Mouse (Mus musculus) heart, postnatal 0 days (tissue): Measurements from ENCODE around the gene Pcsk6. TPM values are rescaled to one million over a fixed set of nuclear protein-coding genes. Genes with fewer than 3 reads are reported as not detected.

Experiments used
- ATAC-seq: fragments of 200-750 bp; cut with Nextera tagmentation; 2 replicates; pipeline ENCODE4 v1.8.0; 2017; ENCODE audit warnings: low read depth, moderate number of reproducible peaks, moderate library complexity; ENCODE audit not compliant: insufficient read depth
- DNase-seq: peaks from one replicate; pipeline ENCODE4 v3.0.0-alpha.2; 2016; ENCODE audit warnings: low spot score
- H3K27ac ChIP-seq: fragments of 300-500 bp; sonication (generic); 2 replicates; pipeline ENCODE4 v1.5.1; 2014; ENCODE audit warnings: low read depth, mild to moderate bottlenecking
- H3K27me3 ChIP-seq: fragments of 300-500 bp; sonication (generic); 2 replicates; pipeline ENCODE4 v1.6.1; 2014; ENCODE audit warnings: low read length, mixed read lengths; ENCODE audit not compliant: control insufficient read depth, insufficient read depth
- H3K36me3 ChIP-seq: fragments of 300-500 bp; sonication (generic); replicated peaks from 2 replicates; pipeline ENCODE4 v1.6.1; 2014; ENCODE audit warnings: low read length, mixed read lengths; ENCODE audit not compliant: control insufficient read depth, insufficient read depth
- H3K4me1 ChIP-seq: fragments of 300-500 bp; sonication (generic); 2 replicates; pipeline ENCODE4 v1.6.1; 2014; ENCODE audit warnings: antibody characterized with exemption; ENCODE audit not compliant: control insufficient read depth, insufficient read depth
- H3K4me2 ChIP-seq: fragments of 300-500 bp; sonication (generic); 2 replicates; pipeline ENCODE4 v1.6.1; 2014; ENCODE audit warnings: low read depth, mild to moderate bottlenecking, low read length, moderate library complexity
- H3K4me3 ChIP-seq: fragments of 300-500 bp; sonication (generic); 2 replicates; pipeline ENCODE4 v1.5.1; 2014; ENCODE audit warnings: low read depth, low read length
- H3K9ac ChIP-seq: fragments of 300-500 bp; sonication (generic); replicated peaks from 2 replicates; pipeline ENCODE4 v1.6.1; 2014; ENCODE audit warnings: low read depth, low read length, mixed read lengths
- H3K9me3 ChIP-seq: fragments of 300-500 bp; sonication (generic); replicated peaks from 2 replicates; pipeline ENCODE4 v1.6.1; 2016; ENCODE audit warnings: low read length; ENCODE audit not compliant: control insufficient read depth
- CTCF ChIP-seq: IDR thresholded peaks from 2 replicates; pipeline ENCODE4 v1.5.1; 2016; ENCODE audit warnings: antibody characterized with exemption, control low read depth, low read depth
- EP300 ChIP-seq: IDR thresholded peaks from 2 replicates; pipeline ENCODE4 v1.6.1; 2016; ENCODE audit warnings: antibody characterized with exemption, low read depth
- WGBS: fragments of 180-500 bp; shearing (Covaris S2); extraction: QIAGEN DNeasy Blood & Tissue Kit; methylation state at CpG from one replicate; pipeline ENCODE4 v1.1.7; 2014; 5-methylcytosine and 5-hydroxymethylcytosine counted together
- polyA plus RNA-seq: library from polyadenylated mRNA; unstranded; fragments of >200 nt; fragmentation: Nextera tagmentation; extraction: Ambion mirVana; gene quantifications from 2 replicates; pipeline ENCODE4 v1.2.1, GENCODE M21; 2015
- total RNA-seq: library from RNA; depleted of rRNA; stranded (reverse); fragments of >200 nt; gene quantifications from 2 replicates; pipeline ENCODE4 v1.2.3, GENCODE M21; 2014; ENCODE audit warnings: low replicate concordance

Gene Pcsk6
- total and polyA plus RNA-seq, 2 experiments from 2014 or later, result 1.7 to 8.1 TPM

DNA sequence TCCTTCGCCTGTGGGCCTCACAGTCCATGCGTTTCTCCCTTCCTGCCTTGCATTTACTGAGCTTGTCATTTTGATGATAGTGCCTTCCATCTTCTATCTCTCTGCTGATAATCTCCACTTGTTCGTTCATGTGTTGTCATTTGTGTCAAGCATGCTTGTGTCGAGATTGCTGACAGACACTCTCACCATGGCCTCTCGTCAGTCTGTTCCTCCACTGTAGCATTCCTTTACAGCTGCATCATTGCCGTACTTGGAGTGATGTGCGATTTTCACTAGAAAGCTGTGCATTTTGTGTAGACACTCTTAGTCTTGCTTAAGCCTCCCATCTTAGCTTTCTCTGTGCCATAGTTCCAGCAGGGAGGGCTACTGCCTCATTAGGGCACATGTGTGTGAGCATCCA lies 79.5 kb downstream of the Pcsk6 start:
- Histone ChIP-seq H3K27ac (no peak overlapping the region), H3K4me2 (no peak overlapping the region), H3K27me3 (no peaks in the 10 kb centered on the region), H3K9me3 (no peaks in the 10 kb centered on the region), H3K36me3 (no peaks in the 10 kb centered on the region), H3K4me3 (no peak overlapping the region), H3K4me1 (peaks cover 6% of the 10 kb centered on the region), H3K9ac (no peak overlapping the region)
- DNase-seq (peak; percentile 22), ATAC-seq (peak; percentile 51; the same call in 1 of the 2 replicates)
- WGBS, result 16% methylated on average over 7 of the region's 7 CpGs
- no peak for TF ChIP-seq CTCF
- TF ChIP-seq EP300, result no peak

DNA sequence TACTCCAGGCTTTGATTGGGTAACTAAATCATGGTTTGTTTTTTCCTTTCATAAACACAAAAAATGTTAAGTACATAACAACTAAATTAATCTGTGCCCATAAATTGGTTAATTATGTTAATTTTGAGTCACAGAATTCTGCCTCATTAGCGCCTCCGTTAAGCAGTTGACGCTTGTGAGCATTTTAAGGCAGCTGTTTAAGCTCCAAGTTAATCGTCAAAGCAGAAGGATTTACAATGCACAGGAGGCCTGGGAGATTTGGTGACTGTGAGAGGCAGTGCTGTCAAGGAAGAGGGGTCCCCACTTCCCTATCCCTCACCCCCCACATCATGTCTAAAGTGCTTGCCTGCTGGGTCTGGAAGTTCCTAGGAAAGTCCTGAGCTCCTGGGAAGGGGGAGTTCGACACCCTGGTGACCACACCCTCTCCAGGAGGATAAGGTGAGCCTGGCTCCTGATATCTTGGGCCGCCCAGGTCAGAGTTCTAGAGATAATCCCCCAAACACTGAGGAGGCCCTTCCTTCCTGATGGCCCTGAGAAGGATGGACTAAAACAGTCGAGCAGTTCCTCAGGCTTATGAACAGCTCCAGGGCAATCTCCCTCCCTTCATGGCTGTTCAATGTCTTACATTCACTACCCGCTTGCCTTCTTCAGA lies 83.9 kb downstream of the Pcsk6 start:
- no peaks in the 10 kb centered on the region for H3K36me3 ChIP-seq
- no peak for ATAC-seq
- no peak overlapping the region for H3K4me2 ChIP-seq
- no peaks in the 10 kb centered on the region for H3K9me3 ChIP-seq
- H3K27ac ChIP-seq, result no peak overlapping the region
- no peak overlapping the region for H3K4me3 ChIP-seq
- WGBS, result 70% methylated on average over 8 of the region's 8 CpGs
- H3K27me3 ChIP-seq, result no peaks in the 10 kb centered on the region
- H3K4me1 ChIP-seq, result peaks cover 6% of the 10 kb centered on the region
- DNase-seq, result no peak
- no peak for TF ChIP-seq EP300
- TF ChIP-seq CTCF, result no peak
- no peak overlapping the region for H3K9ac ChIP-seq

DNA sequence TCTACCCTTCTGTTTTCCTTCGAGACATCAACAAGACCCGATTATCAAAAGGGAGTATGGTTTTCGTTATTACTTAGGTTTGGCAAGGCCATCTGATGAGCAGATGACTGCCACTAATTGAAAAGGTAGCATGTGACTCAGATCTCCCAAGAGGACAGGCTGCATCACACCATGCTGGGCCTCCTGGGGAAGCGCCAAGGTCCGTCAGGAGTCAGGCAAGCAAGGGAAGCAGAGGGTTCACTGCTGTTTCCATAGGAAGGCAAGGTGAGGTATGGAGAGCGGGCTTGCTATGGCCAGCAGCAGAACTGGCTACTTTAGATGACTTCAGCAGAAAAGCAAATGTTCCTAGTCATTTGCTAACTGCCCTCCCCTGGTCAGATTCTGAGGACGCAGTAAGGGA lies 84.9 kb downstream of the Pcsk6 start:
- no peaks in the 10 kb centered on the region for H3K9me3 ChIP-seq
- DNase-seq (no peak), ATAC-seq (no peak)
- no peak overlapping the region for H3K27ac ChIP-seq
- H3K4me2 ChIP-seq, result no peak overlapping the region
- WGBS, result 73% methylated on average over 7 of the region's 7 CpGs
- no peak overlapping the region for H3K4me3 ChIP-seq
- H3K4me1 ChIP-seq, result peaks cover 2% of the 10 kb centered on the region
- no peak overlapping the region for H3K9ac ChIP-seq
- TF ChIP-seq CTCF, result no peak
- TF ChIP-seq EP300, result no peak
- H3K36me3 ChIP-seq, result no peaks in the 10 kb centered on the region
- H3K27me3 ChIP-seq, result no peaks in the 10 kb centered on the region

DNA sequence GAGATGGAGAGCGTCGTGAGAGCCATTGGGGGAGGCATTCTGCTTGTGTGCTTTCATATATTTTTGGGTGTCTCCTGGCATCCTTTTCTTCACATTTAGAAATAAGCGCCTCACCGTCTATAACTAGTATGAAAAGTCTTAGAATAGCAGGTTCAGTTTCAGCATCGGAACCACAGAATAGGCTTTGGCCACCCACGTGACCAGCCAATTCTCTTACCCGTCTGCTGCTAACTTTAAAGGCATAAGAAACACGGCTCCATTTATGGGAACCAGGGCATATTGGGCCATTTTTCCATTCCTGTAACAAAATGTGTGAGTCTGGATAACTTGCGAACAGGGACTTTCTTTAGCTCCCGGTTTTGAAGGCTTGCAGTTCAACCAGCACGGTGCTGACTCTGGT lies 87.4 kb downstream of the Pcsk6 start:
- DNase-seq (no peak), ATAC-seq (no peak)
- H3K36me3 ChIP-seq, result no peaks in the 10 kb centered on the region
- no peak overlapping the region for H3K4me3 ChIP-seq
- H3K27ac ChIP-seq, result no peak overlapping the region
- 91% methylated on average over 11 of the region's 11 CpGs for WGBS
- no peaks in the 10 kb centered on the region for H3K27me3 ChIP-seq
- no peak overlapping the region for H3K9ac ChIP-seq
- H3K4me1 ChIP-seq, result no peaks in the 10 kb centered on the region
- no peak overlapping the region for H3K4me2 ChIP-seq
- TF ChIP-seq EP300 (no peak), CTCF (no peak)
- H3K9me3 ChIP-seq, result no peaks in the 10 kb centered on the region

DNA sequence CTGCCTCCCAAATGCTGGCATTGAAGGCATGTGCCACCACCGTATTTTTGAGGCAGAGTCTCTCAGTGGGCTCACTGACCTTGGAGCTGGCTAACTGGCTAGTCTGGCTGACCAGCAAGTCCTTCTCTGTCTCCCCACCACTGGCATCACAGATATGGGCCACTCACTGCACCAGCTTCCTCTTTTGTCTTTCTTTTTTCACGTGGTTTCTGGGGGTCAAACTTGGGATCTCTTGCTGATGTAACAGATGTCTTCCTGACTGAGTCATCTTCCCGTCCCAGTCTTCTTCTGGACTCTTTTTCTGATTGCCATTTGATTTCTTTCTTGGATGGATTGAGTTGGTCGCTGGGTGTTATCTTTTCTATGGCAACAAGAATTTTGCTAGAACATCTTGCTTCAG lies 93.0 kb downstream of the Pcsk6 start:
- ATAC-seq, result no peak
- 57% methylated on average over 4 of the region's 4 CpGs for WGBS
- Histone ChIP-seq H3K4me1 (no peaks in the 10 kb centered on the region), H3K4me3 (no peak overlapping the region), H3K4me2 (no peak overlapping the region), H3K27me3 (no peaks in the 10 kb centered on the region), H3K27ac (no peak overlapping the region), H3K9me3 (no peaks in the 10 kb centered on the region), H3K36me3 (no peaks in the 10 kb centered on the region), H3K9ac (no peak overlapping the region)
- TF ChIP-seq CTCF (no peak), EP300 (no peak)
- no peak for DNase-seq
